Mouse (Mus musculus): ENCODE measurements around the gene Sars2.

The Sars2 gene

GRCm38 (mm10) chr7:28726600-28726999, 15.2 kb upstream of the Sars2 start:
- DNase-seq (ENCODE audit: low read depth, low spot score) = peak; percentile 63

- no peak for DNase-seq (ENCODE audit: low read depth, low spot score)
Measured at GRCm38 (mm10) chr7:28727649-28728340, 14.0 kb upstream of the Sars2 start.

- DNase-seq (ENCODE audit: low read depth, low spot score) = peak; percentile 74
Measured at GRCm38 (mm10) chr7:28732341-28733142, 9.2 kb upstream of the Sars2 start.

GRCm38 (mm10) chr7:28733211-28733610, 8.6 kb upstream of the Sars2 start:
- DNase-seq (ENCODE audit: low read depth, low spot score) = no peak

DNA sequence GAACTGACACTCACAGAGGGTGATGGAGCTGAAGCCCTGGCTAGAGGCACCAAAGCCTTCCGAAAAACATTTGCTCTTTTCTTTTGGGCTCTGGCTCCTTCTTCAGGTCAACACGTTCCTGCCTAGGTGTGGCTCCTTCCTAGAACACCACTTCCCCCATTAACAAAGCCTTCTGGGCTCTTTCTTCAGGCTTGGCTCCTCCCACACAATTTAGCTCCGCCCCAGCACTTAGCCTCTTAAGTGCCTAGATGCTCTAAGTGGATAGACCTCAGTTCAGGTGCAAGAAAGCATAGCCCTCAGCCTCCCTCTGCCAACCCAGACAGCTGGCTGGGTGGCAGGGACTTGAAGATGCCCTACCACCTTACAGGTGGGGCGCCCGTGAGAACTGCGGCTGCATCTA, 6.1 kb upstream of the Sars2 start:
- no peak for DNase-seq (ENCODE audit: low read depth, low spot score)

DNA sequence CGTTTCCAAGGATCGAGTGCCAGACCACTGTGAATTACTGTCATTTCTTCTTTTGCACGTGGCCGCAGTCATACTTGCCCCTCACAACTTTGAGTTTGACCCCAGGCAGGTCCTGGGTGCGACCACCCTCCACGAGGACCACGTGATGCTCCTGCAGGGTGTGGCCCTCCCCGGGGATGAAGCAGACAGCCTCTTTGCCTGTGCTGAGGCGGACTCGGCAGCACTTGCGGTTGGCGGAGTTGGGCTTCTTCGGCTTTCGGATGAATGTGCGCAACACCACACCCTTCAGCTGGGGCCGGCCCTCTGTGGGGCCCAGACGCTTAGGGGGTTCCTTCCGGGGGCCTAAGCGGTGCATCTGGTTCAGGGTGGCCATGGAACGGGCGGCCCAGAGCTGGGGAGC, 2.0 kb upstream of the Sars2 start:
- no peak for DNase-seq (ENCODE audit: low read depth, low spot score)

DNA sequence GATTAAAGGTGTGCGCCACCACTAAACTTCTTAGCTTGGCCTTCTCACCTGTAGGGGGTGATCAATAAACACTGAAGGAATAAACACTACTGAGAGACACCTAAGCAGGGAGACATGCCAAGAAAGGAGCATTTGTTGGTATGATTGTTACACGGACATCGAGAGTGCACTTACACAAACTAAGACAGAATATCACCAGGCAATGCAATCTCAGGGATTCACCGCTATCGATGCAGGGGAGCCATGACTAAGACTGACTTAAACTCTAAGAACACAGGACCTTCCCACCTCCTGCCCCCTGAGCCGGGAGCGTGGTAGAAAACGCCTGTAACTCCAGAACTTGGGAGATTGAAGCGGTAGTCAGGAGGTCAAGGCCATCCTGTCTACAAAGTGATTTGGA, 843 bp upstream of the Sars2 start:
- no peak for DNase-seq (ENCODE audit: low read depth, low spot score)

DNA sequence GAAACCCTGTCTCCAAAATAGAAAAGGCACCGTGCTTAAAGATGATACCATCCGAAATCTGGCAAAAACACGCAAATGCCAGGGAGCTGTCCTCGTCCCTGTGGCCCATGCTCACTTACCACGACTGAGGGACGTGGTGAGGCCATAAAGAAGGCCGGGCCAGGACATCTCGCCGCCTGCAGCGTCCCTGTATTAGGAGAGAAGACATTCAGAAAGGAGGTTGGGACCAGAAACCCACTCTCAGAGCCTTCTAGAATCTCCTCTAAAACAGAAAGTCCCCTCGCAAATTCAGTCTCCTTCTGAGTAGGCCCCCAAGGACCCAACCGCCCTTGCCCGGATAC, 454 bp upstream of the Sars2 start:
- no peak for DNase-seq (ENCODE audit: low read depth, low spot score)

DNA sequence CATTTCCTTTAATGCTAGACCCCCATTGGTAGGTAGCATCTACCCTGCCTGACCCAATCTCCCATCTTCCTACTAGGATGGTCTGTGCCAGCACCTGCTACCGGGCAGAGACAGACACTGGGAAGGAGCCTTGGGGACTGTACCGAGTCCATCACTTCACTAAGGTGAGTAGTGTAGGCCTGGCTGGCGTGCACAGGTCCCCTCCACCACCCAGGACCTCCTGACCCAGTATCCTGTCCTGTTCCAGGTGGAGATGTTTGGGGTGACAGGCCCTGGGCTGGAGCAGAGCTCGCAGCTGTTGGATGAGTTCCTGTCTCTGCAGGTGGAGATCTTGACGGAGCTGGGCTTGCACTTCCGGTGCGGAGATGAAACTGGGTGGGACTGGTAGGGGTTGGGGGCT, 8.1 kb downstream of the Sars2 start:
- DNase-seq (ENCODE audit: low read depth, low spot score) = no peak

DNA sequence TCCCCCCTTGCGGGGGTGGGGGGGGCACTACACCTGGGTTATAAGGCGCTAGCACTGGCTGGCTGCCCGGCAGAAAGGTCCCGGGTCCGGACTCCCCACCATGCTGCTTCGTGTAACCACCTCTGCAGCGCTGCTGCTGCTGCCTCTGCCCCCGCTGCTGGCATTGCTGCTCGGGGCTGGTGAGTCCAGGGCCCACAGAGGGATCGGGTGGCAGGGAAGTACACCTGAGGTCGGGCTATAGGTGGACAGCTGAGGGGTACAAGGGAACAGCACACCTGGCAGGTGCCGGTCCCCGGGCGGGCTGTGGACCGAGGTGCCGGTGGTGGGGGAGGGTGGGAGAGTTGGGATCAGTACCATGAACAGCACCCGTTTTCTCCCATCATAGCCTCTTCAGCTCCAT, 14.3 kb downstream of the Sars2 start, which contains the start of gene Ccer2:
TSS of gene Ccer2 (plus strand) at position 96 of the 400 bp plus-strand sequence.
- DNase-seq (ENCODE audit: low read depth, low spot score) = no peak

GRCm38 (mm10) chr7:28758623-28759022, 16.8 kb downstream of the Sars2 start:
- DNase-seq (ENCODE audit: low read depth, low spot score) = no peak

GRCm38 (mm10) chr7:28761907-28762306, 20.1 kb downstream of the Sars2 start:
- no peak for DNase-seq (ENCODE audit: low read depth, low spot score)

DNA sequence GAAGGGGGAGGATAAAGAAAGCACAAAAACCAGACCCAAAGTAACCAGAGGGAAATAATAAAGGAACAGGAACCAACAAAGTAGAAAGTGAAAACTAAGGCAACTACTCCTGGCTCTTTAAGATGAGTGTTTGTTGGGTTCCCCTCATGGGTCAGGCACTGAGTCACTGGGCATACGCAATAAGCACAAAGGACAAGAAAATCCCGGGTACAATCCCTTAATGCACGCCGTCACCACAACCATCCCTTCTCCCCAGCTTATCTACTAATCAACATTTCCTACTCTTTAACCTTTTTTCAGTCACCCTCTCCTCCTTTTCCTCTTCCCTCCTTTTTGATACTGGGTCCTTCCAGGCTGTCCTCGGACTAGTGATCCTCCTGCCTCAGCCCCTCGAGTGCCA, 23.4 kb downstream of the Sars2 start:
- DNase-seq (ENCODE audit: low read depth, low spot score) = no peak

- peak; percentile 94 for DNase-seq (ENCODE audit: low read depth, low spot score)
Measured at GRCm38 (mm10) chr7:28766173-28766879, 24.5 kb downstream of the Sars2 start, which contains the start of gene Sirt2. Gene Sirt2, plus strand, starts transcription at chr7:28766735.

DNA sequence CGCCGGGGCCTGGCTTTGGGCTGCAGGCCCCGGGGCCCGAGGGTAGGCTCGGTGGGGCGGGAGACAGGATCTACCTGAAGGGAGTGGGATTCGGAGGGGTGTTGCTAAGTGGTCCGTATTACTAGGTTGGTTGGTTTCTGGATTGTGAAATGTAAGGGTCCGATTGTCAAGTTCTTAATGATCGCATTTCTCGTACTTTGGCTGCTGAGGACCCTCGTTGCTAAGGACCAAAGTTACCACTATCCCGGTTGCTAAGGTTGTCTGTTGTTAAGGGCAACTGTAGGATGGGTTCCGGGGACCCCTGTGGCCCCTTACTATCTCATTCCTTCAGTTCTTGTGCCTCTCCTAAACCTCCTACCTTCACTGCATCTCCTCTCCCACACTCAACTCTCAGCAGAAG, 25.1 kb downstream of the Sars2 start:
- DNase-seq (ENCODE audit: low read depth, low spot score) = no peak

DNA sequence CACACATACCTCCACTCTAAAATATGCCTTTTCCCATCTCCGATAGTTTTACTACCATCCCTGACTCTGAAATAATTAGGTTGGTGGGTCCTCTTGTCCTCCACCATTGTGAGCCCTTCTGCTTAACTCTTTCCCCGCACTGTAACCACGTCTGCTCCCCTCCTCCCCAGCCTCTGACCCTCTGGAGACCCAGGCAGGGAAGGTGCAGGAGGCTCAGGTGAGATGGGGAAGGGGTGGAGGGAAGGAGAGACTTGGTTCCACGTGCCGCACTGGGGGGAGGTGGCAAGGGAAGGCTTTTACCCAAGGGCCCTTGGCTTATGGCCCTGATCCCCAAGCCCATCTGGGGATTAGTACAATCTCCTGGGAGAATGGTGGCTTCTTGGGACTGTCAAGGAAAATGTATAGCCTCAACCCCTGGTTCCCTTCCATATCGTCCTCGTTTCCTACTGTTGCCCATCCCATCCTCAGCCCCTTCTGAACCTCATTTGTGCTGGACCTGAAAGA, 25.7 kb downstream of the Sars2 start, which contains the start of gene Nfkbib:
TSS of gene Nfkbib (minus strand) at position 51 of the 504 bp plus-strand sequence.
- DNase-seq (ENCODE audit: low read depth, low spot score) = no peak

- DNase-seq (ENCODE audit: low read depth, low spot score) = no peak
Measured at GRCm38 (mm10) chr7:28769414-28769958, 27.7 kb downstream of the Sars2 start.

DNA sequence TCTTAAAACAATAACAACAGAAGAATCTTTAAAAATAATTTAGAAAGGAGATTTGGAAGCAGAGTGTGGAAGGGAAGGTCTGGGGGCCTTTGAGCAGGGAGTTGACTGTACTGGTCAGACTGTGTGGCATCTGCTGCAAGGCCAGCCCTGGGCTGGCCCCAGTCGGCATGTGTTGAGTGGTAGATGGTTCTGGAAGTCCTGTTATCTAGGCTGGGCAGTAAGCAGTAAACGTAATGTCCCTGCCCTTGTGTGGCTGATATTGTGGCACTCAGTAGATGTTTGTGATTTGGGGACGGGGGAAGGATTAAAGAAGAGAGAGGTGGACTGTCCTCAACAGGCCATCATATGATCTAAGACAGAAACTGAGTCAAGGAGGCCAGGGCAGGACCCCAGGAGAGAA, 28.5 kb downstream of the Sars2 start:
- DNase-seq (ENCODE audit: low read depth, low spot score) = no peak

- DNase-seq (ENCODE audit: low read depth, low spot score) = no peak
Measured at GRCm38 (mm10) chr7:28771867-28772266, 30.1 kb downstream of the Sars2 start.

- DNase-seq (ENCODE audit: low read depth, low spot score) = no peak
Measured at GRCm38 (mm10) chr7:28773163-28773562, 31.4 kb downstream of the Sars2 start.

- no peak for DNase-seq (ENCODE audit: low read depth, low spot score)
Measured at GRCm38 (mm10) chr7:28774164-28774563, 32.4 kb downstream of the Sars2 start.

DNA sequence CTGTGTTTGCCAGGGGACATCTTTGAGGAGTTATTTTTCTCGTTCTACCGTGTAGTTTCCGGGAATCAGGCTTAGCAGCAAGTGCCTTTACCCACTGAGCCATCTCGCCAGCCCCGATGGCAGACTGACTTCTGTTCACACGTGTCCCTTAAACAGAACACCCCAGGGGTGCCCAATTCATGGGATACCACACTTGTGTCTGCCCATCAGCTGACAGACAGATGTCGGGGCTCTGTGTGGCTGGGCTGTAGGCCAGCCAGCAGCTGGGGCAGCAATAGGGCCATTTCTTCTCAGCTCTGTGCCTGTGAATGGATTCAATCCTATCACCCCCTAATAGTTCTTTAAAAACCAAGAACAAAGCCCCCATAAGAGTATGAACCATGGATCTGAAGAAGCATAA, 33.3 kb downstream of the Sars2 start:
- no peak for DNase-seq (ENCODE audit: low read depth, low spot score)
